Mouse (Mus musculus): ENCODE results near the gene Smyd4.

- no peak for TF ChIP-seq CTCF (IDR thresholded peaks at IDR 0.05; ENCODE audit: extremely low read depth, insufficient read depth, insufficient read length, insufficient replicate concordance)
- TF ChIP-seq POLR2A (IDR thresholded peaks at IDR 0.05; ENCODE audit: low read depth, low read length): no peak
Observed at GRCm38 (mm10) chr11:75344163-75344562, 4.1 kb upstream of the Smyd4 start.
